Mouse (Mus musculus) intestine, postnatal 0 days (tissue): ENCODE results near the gene Snrnp25. TPM values are rescaled to one million over a fixed set of nuclear protein-coding genes. Genes with fewer than 3 reads are reported as not detected.

ENCODE experiments used
- ATAC-seq: fragments of 200-750 bp; cut with Nextera tagmentation; 2 replicates; pipeline ENCODE4 v1.8.0; 2017; ENCODE audit warnings: mild to moderate bottlenecking, moderate TSS enrichment, moderate library complexity
- H3K27ac ChIP-seq: fragments of 300-500 bp; sonication (generic); 2 replicates; pipeline ENCODE4 v1.5.1; 2014; ENCODE audit warnings: mild to moderate bottlenecking, low read depth, low read length, moderate library complexity
- H3K27me3 ChIP-seq: fragments of 300-500 bp; sonication (generic); replicated peaks from 2 replicates; pipeline ENCODE4 v1.6.1; 2014; ENCODE audit warnings: low read length, mixed read lengths; ENCODE audit not compliant: control insufficient read depth, insufficient read depth
- H3K36me3 ChIP-seq: fragments of 300-500 bp; sonication (generic); 2 replicates; pipeline ENCODE4 v1.6.1; 2014; ENCODE audit warnings: mild to moderate bottlenecking, moderate library complexity; ENCODE audit not compliant: control insufficient read depth, insufficient read depth
- H3K4me1 ChIP-seq: fragments of 300-500 bp; sonication (generic); replicated peaks from 2 replicates; pipeline ENCODE4 v1.6.1; 2014; ENCODE audit warnings: antibody characterized with exemption, low read length, mixed read lengths; ENCODE audit not compliant: control insufficient read depth, insufficient read depth
- H3K4me2 ChIP-seq: fragments of 300-500 bp; sonication (generic); replicated peaks from 2 replicates; pipeline ENCODE4 v1.6.1; 2014; ENCODE audit warnings: low read depth, mild to moderate bottlenecking, moderate library complexity
- H3K4me3 ChIP-seq: fragments of 300-500 bp; sonication (generic); 2 replicates; pipeline ENCODE4 v1.5.1; 2014; ENCODE audit warnings: low read depth, low read length
- H3K9ac ChIP-seq: fragments of 300-500 bp; sonication (generic); 2 replicates; pipeline ENCODE4 v1.6.1; 2014; ENCODE audit warnings: mild to moderate bottlenecking, low read depth, low read length
- H3K9me3 ChIP-seq: fragments of 300-500 bp; sonication (generic); 2 replicates; pipeline ENCODE4 v1.6.1; 2016; ENCODE audit warnings: mixed run types; ENCODE audit not compliant: control insufficient read depth
- CTCF ChIP-seq: sonication (generic); IDR thresholded peaks from 2 replicates; pipeline ENCODE4 v1.5.1; 2016; ENCODE audit warnings: low read depth, mild to moderate bottlenecking, control low read depth, antibody characterized with exemption, moderate library complexity
- WGBS: fragments of 180-500 bp; shearing (Covaris S2); extraction: QIAGEN DNeasy Blood & Tissue Kit; methylation state at CpG from one replicate; pipeline ENCODE4 v1.1.7; 2014; 5-methylcytosine and 5-hydroxymethylcytosine counted together
- polyA plus RNA-seq: library from polyadenylated mRNA; unstranded; fragments of >200 nt; fragmentation: Nextera tagmentation; extraction: Ambion mirVana; gene quantifications from 2 replicates; pipeline ENCODE4 v1.2.1, GENCODE M21; 2015

Gene Snrnp25
- polyA plus RNA-seq, 1 experiment from 2014 or later, result 28.0 TPM

- Histone ChIP-seq H3K9ac (peak overlapping the region; percentile 84), H3K4me2 (peak overlapping the region; percentile 87), H3K4me1 (peaks cover 14% of the 10 kb centered on the region; the same call in 1 of the 2 replicates), H3K36me3 (no peaks in the 10 kb centered on the region; the same call in 1 of the 2 replicates), H3K9me3 (no peaks in the 10 kb centered on the region), H3K4me3 (peak overlapping the region; percentile 82), H3K27me3 (no peaks in the 10 kb centered on the region), H3K27ac (peak overlapping the region; percentile 88)
- peak; percentile 3; the same call in 1 of the 2 replicates for TF ChIP-seq CTCF
- ATAC-seq, result peak; percentile 59
- under 1% methylated on average over 42 of the region's 46 CpGs for WGBS
Observed at GRCm38 (mm10) chr11:32221225-32221950, 16.2 kb downstream of the Snrnp25 start.

DNA sequence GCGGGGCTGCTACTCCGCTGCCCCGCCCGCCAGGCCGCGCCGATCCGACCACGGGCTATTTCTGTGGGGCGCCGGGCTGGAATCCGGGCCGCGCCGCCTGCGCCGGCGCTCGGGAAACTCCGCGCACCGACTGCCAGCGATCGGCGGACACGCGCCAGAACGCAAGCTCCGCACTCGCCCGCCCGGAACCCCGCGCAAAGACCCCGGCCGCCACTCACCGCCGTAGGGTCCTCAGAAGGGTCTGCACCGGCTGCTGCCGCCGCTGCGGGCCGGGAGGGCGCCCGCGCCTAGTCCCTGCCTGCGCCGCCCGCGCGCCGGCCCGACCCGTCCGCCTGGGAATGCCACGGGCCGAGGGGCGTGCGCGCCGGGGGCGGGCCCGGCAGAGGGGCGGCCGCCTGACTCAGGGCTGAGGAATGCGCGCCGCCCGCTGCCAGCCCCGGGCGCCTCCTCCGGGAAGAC, 16.8 kb downstream of the Snrnp25 start, which contains the start of gene Rhbdf1:
Gene Rhbdf1 (minus strand): TSS at position 350 of the 459 bp plus-strand sequence.
- Histone ChIP-seq H3K4me3 (peak within 1 kb of the TSS; percentile 82), H3K4me2 (peak within 1 kb of the TSS; percentile 87), H3K27ac (peak within 1 kb of the TSS; percentile 88), H3K9ac (peak within 1 kb of the TSS; percentile 84), H3K36me3 (no peaks in the 10 kb centered on the region; the same call in 1 of the 2 replicates), H3K9me3 (no peaks in the 10 kb centered on the region), H3K27me3 (no peaks in the 10 kb centered on the region), H3K4me1 (peaks cover 14% of the 10 kb centered on the region; the same call in 1 of the 2 replicates)
- 0% methylated on average over 53 of the region's 72 CpGs for WGBS
- TF ChIP-seq CTCF, result no peak
- peak; percentile 51 for ATAC-seq

DNA sequence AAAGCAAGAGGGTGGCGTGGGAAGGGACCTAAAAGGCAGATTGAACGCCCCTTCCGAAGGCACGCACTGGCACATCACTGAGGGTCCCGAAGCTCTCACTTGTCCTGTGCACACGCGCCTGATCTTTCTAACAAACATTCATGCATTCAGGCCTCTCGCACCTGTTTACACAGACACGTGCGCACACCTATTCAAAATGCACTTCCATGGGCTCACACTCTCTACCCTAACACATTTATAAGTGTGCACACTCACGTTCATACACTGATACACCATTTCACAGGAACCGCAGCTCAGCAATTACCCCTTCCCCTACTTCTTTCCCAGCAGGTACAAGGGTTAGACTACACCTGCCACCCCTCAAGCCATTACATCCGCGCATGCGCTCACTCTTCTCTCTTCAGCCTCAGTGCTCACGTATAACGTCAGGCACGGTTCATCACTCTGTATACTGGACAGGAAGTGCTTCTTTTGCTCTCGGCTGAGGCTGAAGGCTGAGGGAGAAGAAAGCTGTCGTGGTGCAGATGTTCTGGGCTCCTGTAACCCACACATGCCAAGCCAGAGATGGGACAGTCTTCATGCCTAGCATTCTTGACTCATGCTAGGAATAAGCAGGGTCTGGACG, 17.5 kb downstream of the Snrnp25 start:
- Histone ChIP-seq H3K4me1 (peaks cover 14% of the 10 kb centered on the region; the same call in 1 of the 2 replicates), H3K4me2 (peak overlapping the region; percentile 87), H3K9me3 (no peaks in the 10 kb centered on the region), H3K4me3 (peak overlapping the region; percentile 82), H3K27ac (peak overlapping the region; percentile 88), H3K27me3 (no peaks in the 10 kb centered on the region), H3K36me3 (no peaks in the 10 kb centered on the region; the same call in 1 of the 2 replicates), H3K9ac (peak overlapping the region; percentile 84)
- WGBS, result 5% methylated on average over 21 of the region's 21 CpGs
- TF ChIP-seq CTCF, result no peak
- peak; percentile 34 for ATAC-seq

- peak overlapping the region; percentile 22 for H3K27ac ChIP-seq
- H3K4me2 ChIP-seq, result peak overlapping the region; percentile 87; the same call in 1 of the 2 replicates
- H3K4me1 ChIP-seq, result peaks cover 14% of the 10 kb centered on the region; the same call in 1 of the 2 replicates
- H3K9me3 ChIP-seq, result no peaks in the 10 kb centered on the region
- no peak overlapping the region for H3K4me3 ChIP-seq
- H3K27me3 ChIP-seq, result no peaks in the 10 kb centered on the region
- 65% methylated on average over 4 of the region's 4 CpGs for WGBS
- no peak for ATAC-seq
- peak; percentile 44; the same call in 1 of the 2 replicates for TF ChIP-seq CTCF
- H3K9ac ChIP-seq, result no peak overlapping the region
- no peaks in the 10 kb centered on the region; the same call in 1 of the 2 replicates for H3K36me3 ChIP-seq
Observed at GRCm38 (mm10) chr11:32223297-32223967, 18.2 kb downstream of the Snrnp25 start.

GRCm38 (mm10) chr11:32224468-32225139, 19.4 kb downstream of the Snrnp25 start:
- Histone ChIP-seq H3K9me3 (no peaks in the 10 kb centered on the region), H3K9ac (no peak overlapping the region), H3K4me2 (no peak overlapping the region; the same call in 1 of the 2 replicates), H3K36me3 (peaks cover 2% of the 10 kb centered on the region; the same call in 1 of the 2 replicates), H3K4me1 (peaks cover 14% of the 10 kb centered on the region; the same call in 1 of the 2 replicates), H3K27me3 (no peaks in the 10 kb centered on the region), H3K27ac (peak overlapping the region; percentile 69), H3K4me3 (no peak overlapping the region)
- ATAC-seq, result peak; percentile 28; the same call in 1 of the 2 replicates
- 14% methylated on average over 4 of the region's 4 CpGs for WGBS
- no peak for TF ChIP-seq CTCF
